Mouse (Mus musculus): ENCODE data around the gene Abhd2.

Abhd2 gene

GRCm38 (mm10) chr7:79272789-79273718, at the start of gene Abhd2:
TSS of gene Abhd2 (plus strand) at chr7:79273199.
- in situ Hi-C loops (cut with MboI, MseI) = no loop called here

DNA sequence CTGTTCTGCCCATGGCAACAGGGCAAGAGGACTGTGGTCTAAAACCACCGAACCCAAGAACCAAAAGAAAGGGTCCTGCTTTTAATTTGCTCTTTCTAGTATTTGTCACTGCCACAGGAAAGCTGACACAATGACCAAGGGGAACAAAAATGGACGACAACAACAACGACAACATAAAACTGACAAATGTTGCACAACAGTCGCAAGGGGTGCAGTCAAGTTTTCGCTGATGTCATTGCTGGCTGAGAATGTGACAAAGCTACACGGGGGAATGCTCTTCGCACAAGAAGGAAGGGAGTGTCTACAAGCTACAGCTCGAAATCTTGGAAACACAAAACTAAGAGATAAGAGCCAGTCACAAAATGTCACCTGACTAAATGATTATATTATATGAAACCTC, 47.5 kb upstream of the Abhd2 start:
- in situ Hi-C loops (cut with MboI, MseI) = loop anchor here (5.0 kb wide), 1 partner anchor 88 kb away; no protein-coding TSS in a partner anchor

- in situ Hi-C loops (cut with MboI, MseI) = loop anchor here (5.0 kb wide), 1 partner anchor 89 kb away; no protein-coding TSS in a partner anchor
These were observed 46.8 kb upstream of the Abhd2 start for GRCm38 (mm10) chr7:79226172-79226571.

DNA sequence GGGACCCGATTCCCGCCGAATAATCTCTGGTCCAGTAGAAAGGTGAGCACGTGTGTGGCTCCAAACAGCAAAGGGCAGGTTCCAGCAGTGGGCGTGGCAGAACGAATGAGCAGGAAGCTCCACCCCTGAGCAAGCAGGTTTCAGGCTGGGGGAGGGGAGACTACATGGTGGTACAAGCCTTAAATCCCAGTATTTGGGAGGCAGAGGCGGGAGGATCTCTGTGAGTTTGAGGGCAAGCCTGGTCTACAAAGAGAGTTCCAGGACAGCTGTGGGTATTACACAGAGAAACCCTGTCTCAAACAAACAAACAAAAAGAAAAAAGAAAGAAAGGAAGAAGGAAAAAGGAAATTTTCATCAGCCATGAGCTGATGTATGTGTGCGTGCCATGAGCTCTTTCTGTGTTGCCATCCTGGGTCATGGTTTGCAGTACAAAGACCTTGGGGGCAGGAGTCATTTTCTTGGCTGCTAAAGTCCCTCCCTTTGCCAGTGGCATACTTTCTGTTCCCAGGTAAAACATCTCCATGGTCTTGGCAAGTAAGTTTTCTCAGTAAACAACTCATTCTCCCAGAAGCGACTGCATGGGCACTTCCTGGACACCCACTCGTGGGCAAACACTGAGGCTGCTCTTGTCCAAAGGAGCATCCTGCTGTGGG, 46.0 kb upstream of the Abhd2 start:
- in situ Hi-C loops (cut with MboI, MseI) = loop anchor here (5.0 kb wide), 1 partner anchor 90 kb away; no protein-coding TSS in a partner anchor

DNA sequence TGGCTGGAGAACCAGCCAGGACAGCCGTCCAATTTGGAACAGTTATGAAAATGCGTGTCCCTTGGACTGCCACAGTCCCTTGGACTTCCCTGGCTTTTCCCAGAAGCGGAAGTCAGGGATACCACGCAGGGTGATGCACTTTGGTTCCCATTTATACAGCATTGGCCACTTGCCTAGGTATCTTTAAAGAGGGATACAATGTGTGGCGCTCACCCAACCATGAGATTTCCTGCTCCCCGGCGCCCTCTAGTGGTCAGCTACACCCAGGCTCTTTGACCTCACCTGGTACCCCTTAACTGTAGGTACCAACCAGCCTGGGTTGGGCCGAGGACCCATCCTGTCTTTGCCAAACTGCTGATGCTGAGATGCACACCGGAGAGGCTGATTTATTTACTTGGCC, 44.5 kb upstream of the Abhd2 start:
- in situ Hi-C loops (cut with MboI, MseI) = loop anchor here (5.0 kb wide), 1 partner anchor 91 kb away; no protein-coding TSS in a partner anchor

DNA sequence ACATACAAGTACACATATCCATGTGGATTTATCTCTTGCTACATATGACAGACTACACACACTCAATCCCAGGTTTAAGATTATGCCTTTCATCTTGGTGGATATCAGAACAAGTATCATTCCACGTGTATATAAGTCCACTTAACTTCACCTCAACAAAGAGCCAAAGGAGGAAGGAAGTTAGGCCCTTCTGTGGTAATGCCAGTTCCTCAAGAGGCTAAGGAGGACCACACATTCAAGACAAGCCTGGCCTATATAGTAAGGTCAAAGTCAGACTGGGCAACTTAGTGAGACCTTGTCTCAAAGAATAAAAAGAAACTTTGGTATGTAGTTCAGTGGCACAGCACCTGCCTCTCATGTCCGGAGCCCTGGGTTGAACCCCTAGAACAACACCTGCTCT, 41.4 kb upstream of the Abhd2 start:
- in situ Hi-C loops (cut with MboI, MseI) = no loop called here

DNA sequence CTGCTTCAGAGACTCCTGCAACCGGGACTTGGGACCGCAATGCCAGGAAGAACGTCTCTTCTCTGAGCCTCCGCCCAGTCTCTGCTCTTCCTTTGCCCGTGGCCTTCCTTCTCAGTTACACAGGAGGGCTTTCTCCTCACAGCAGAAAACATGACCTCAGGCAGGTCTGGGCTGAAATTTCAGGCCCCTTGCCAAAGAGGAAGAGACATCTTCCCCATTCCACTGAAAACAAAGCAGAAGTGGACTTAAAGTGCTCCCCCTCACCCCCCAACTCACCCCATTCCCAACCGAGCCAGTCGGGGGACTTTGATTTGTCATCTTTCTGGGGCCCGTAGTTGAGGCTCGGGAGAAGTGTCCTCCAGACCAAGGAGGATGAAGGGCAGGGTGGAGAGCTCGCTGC, 41.0 kb upstream of the Abhd2 start:
- in situ Hi-C loops (cut with MboI, MseI) = no loop called here

GRCm38 (mm10) chr7:79238741-79239140, 34.3 kb upstream of the Abhd2 start:
- in situ Hi-C loops (cut with MboI, MseI) = no loop called here

DNA sequence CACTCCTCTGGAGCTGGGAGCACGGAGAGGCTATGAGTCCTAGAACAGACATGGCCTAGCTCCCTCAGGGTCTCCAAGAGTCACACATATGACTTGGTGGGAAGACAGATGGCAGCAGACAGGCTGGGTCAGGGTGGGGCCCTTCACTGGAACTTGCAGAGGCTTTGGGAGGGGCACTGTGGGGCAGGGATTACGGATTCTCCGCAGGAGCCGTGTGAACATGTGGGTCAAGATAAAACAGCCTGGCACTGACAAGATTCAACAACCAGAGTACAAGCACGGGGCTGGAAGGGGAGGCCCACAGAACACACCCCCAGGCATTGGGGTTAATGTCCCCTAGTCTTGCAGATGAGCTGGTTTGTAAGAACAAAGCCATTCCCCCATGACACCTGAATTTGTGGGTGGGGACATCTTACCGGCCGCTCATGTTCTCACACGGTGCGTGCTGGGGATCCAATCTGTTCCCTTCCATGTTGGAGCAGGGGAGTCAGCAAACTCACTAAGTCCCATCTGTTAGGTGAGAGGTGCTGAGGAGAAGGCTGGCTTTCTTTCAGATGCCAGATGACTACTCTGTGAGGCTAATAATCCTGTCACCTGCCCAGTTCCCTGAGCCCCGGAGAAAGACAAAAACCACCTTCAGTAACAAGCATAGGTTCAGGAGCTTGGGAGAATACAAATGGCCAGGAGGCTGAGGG, 30.9 kb upstream of the Abhd2 start:
- in situ Hi-C loops (cut with MboI, MseI) = no loop called here

DNA sequence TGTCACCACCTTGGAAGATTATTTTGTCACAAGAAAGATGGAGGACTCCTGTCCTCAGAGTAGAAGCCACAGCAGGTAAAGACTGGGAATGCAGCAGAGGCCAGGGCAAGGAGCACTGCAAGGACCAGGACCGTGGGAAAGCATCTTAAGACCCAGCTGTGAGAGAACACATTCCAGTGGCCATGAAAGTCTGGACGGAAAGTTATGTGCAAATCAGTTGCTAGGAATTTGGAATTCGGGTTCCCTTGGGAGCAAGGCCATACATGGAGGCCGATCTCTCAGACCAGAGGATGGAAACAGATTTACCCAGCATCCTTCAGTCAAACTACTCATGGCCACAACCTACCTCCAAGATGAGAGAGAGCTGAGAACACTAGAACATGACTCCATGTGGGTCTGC, 29.8 kb upstream of the Abhd2 start:
- in situ Hi-C loops (cut with MboI, MseI) = no loop called here

GRCm38 (mm10) chr7:79246039-79246670, 26.8 kb upstream of the Abhd2 start:
- in situ Hi-C loops (cut with MboI, MseI) = loop anchor here (5.0 kb wide), 1 partner anchor 106 kb away; no protein-coding TSS in a partner anchor

DNA sequence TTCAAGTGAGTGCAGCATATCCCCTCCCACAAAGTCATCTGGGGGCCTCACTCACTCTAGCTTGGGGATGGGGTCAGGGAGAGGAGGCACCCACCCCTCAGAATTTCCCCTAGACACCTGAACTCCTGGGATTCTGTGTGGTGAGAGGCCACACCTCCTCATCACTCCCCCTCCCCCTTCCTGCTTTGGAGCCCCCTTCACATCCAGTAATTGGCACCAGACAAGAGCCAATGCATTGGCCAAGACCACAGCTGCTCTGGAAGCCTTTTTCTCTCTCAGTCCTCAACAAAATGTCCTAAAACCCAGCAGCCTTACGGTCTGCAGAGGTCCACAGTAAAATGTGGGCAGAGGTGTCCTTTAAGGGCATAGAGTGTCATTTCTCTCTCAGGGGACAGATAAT, 25.6 kb upstream of the Abhd2 start:
- in situ Hi-C loops (cut with MboI, MseI) = loop anchor here (5.0 kb wide), 1 partner anchor 105 kb away; no protein-coding TSS in a partner anchor

GRCm38 (mm10) chr7:79247881-79248389, 25.1 kb upstream of the Abhd2 start:
- in situ Hi-C loops (cut with MboI, MseI) = loop anchor here (5.0 kb wide), 1 partner anchor 104 kb away; no protein-coding TSS in a partner anchor

DNA sequence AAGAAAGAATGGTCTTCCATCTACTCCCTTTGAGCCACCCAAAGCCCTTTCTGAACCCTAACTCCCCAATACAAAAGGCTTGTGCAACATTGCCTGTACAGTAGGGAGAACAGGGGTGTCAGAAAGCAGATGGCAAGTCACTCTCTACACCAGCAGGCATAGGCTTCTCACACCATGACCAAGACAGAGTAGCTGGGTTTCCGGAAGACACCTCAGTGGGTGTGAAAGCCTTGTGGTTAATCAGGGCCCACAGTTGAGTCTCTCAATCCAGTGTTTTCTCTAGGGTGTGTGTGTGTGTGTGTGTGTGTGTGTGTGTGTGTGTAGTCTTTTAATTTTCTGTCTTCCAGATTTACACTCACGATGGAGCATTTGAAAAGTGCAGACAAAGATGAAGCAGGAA, 23.4 kb upstream of the Abhd2 start:
- in situ Hi-C loops (cut with MboI, MseI) = loop anchor here (5.0 kb wide), 1 partner anchor 103 kb away; no protein-coding TSS in a partner anchor

GRCm38 (mm10) chr7:79254248-79254888, 18.6 kb upstream of the Abhd2 start:
- in situ Hi-C loops (cut with MboI, MseI) = no loop called here

GRCm38 (mm10) chr7:79255350-79255749, 17.6 kb upstream of the Abhd2 start:
- in situ Hi-C loops (cut with MboI, MseI) = no loop called here

DNA sequence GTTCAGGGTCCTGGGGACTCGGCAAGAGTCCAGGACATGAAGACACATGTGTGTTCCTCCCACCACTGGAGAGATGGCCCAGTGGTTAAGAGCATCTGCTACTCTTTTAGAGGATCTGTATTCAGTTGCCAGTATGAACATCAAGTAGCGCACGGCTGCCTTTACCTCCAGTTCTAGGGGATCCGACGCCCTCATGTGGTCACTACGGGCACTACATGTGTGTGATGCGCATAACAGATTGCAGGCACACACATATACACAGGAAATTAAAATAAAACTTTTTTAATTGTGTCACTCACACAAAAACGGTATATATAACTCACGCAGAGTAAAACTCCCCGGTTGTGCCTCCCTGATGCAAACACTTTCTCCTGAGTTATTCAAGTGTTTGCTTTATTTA, 17.2 kb upstream of the Abhd2 start:
- in situ Hi-C loops (cut with MboI, MseI) = no loop called here

DNA sequence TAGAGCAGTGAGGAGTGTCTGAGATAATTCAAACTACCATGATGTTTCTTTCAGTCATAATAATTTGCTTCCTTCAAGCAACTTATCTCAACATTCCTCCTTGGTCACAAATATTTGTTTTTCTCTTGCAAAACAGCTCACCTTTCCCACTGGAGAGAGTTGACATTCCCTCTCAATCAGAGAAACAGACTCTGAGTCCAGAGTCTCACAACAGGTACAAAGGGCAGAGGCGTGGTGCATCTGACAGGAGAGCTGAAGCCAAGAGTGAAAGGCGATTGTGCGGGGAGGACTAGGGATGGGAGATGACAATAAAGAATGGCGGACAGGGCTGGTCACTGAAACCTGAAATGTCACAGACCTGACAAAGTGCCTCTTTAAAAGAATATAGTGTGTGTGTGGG, 16.3 kb upstream of the Abhd2 start:
- in situ Hi-C loops (cut with MboI, MseI) = no loop called here

DNA sequence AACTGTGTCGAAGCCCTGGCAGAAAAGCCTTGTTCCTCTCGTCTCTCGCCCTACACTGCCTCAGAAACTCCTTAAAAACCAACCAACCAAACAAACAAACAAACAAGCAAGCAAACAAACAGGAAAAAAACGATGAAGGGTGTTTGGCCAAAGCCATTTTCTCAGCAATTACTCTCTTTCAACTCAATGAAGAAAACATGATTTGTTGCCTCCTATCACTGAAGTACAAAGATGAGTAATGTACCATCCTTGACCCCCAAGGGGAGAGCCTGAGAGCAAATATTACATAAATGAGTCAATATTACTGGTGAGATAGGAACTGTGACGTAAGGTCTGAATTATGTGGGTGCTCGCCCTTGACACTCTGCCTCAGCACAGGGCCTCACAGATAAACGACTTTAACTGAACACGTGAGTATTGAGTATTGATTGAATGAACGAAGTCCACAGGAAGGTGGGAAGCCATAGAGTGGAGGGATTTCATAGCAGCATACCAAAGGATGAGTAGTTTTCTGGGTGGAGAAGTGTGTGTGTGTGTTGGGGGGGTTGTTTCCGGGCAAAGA, 13.9 kb upstream of the Abhd2 start:
- in situ Hi-C loops (cut with MboI, MseI) = no loop called here

DNA sequence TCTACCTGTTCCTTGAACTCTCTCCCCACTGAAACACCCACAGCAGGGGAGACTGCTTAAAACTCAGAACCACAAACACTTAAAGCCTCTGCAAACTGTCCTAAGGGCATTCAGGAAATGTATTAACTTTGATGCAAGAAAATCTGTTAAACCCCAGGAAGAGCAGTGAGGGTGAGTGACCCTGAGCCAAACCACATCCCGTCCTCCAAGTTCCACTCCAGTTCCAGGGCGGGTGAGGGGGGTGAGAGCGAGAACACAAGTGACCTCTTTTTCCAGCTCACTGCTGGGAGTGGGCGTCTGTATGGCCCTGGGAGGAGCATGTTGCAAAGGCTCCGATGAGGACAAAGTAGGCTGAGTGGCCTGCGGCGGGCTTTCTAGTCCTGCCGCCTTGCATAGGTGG, 10.5 kb upstream of the Abhd2 start:
- in situ Hi-C loops (cut with MboI, MseI) = no loop called here
